Mouse (Mus musculus) lung, adult 2 months (tissue): ENCODE results near the gene C1qtnf2. TPM values are rescaled to one million over a fixed set of nuclear protein-coding genes. Genes with fewer than 3 reads are reported as not detected.

ENCODE experiments used
- DNase-seq: peaks from one replicate; pipeline ENCODE4 v3.0.0; 2022
- H3K4me1 ChIP-seq: fragments of 200-500 bp; 2 replicates; pipeline ENCODE4 v1.6.1; 2011; ENCODE audit warnings: low read length; ENCODE audit not compliant: control insufficient read depth, insufficient read depth
- H3K4me3 ChIP-seq: fragments of 200-500 bp; replicated peaks from 2 replicates; pipeline ENCODE3; 2011; ENCODE audit warnings: low read depth, mild to moderate bottlenecking, control low read depth, low read length; ENCODE audit errors: extremely low read depth
- CTCF ChIP-seq: fragments of 200-500 bp; IDR thresholded peaks from 2 replicates; pipeline ENCODE4 v1.5.1; 2011; ENCODE audit warnings: mild to moderate bottlenecking, low read length, control low read depth; ENCODE audit not compliant: insufficient read depth
- POLR2A ChIP-seq: fragments of 200-500 bp; IDR thresholded peaks from 2 replicates; pipeline ENCODE4 v1.6.1; 2011; ENCODE audit warnings: low read depth, mild to moderate bottlenecking, control low read depth, low read length, borderline replicate concordance; ENCODE audit errors: extremely low read depth
- WGBS: fragments of 180-500 bp; shearing (Covaris S2); methylation state at CpG from one replicate; pipeline ENCODE4 v1.1.7; 2018; 5-methylcytosine and 5-hydroxymethylcytosine counted together
- polyA plus RNA-seq: library from polyadenylated mRNA; depleted of rRNA; stranded (reverse); fragments of >200 nt; gene quantifications from 2 replicates; pipeline ENCODE4 v1.2.3, GENCODE M21; 2012; rRNA removed

Gene C1qtnf2
- 35.1 and 62.4 TPM in 2 replicates for polyA plus RNA-seq

DNA sequence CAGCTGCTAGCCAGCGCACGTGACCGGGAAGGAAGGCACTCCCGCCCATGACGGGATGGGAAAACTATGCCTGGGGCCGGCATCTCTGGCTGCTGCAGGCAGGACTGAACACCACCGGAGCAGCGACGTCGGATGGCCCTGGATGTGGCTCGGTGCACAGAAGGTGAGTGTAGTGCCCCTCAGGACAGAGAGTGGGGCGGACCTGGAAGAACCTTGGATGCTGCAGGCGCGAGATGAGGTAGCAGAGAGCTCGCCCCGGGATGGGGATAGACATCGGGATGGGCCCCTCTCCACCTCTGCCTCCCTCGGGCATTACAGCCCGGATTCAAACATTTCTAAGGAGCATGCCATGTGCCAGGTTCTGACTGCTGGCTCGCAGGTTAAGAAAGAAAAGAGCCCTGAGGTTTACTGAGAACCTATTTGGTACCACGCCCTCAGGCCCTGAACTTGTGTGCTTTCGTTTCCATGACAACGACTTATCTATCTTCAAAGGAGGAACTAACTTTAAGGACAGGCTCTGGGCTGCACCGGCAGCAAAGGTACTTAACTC, at the start of gene C1qtnf2:
C1qtnf2 (plus strand) TSS at position 52 of the 550 bp plus-strand sequence.
- TF ChIP-seq CTCF (no peak), POLR2A (peak; percentile 56; the same call in 1 of the 2 replicates)
- DNase-seq, result peak; percentile 21
- Histone ChIP-seq H3K4me1 (no peaks in the 10 kb centered on the region; the same call in none of the 2 replicates), H3K4me3 (peak within 1 kb of the TSS; percentile 77)
- 3% methylated on average over 24 of the region's 24 CpGs for WGBS

DNA sequence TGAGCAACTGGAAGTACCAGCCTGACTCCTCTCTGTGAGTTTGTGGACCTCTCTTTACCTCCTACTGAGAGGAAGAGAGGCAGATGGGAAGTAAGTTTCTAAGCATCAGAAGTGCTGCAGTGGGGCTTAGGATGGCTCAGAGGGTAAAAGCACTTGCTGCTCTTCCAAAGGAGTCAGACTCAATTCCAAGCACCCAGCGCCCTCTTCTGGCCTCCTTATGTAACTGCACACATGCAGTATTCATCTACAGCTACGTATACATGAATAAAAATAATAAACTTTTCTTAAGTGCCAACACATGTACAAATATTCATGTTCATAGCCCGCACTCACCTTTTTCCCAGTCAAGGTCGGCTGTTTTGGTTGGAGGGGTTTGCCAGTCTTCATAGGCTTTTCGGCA, 49.7 kb upstream of the C1qtnf2 start:
- TF ChIP-seq CTCF, result no peak
- TF ChIP-seq POLR2A, result no peak
- H3K4me1 ChIP-seq, result peaks cover 8% of the 10 kb centered on the region
- WGBS, result 76% methylated on average over 5 of the region's 5 CpGs
- H3K4me3 ChIP-seq, result no peak overlapping the region
- no peak for DNase-seq

DNA sequence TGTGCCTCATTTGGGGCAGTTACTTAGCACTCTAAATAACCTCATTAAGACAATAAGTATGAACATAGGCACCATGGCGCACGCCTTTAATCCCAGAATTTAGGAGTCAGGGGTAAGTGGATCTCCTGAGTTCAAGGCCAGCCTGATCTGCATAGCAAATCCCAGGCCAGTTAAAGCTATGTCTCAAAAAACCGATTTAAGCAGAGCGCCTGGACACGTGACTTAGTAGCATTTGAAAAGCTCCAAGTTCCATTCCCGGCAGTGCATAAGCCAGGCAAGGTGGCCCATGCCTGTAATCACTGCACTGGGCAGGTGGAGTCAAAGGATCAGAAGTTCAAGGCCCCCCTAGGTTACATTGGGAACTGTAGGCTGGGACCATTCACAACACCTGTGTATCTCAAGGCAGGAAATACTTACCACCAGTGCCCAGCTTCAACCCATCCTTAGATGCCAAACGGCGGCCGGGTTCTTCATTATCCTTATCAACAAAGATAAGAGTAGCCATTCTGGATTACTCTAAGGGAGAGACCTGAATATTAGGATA, 48.8 kb upstream of the C1qtnf2 start:
- no peak for TF ChIP-seq POLR2A
- no peak for TF ChIP-seq CTCF
- H3K4me1 ChIP-seq, result peaks cover 8% of the 10 kb centered on the region
- peak overlapping the region; percentile 75 for H3K4me3 ChIP-seq
- DNase-seq, result no peak
- 78% methylated on average over 9 of the region's 9 CpGs for WGBS

DNA sequence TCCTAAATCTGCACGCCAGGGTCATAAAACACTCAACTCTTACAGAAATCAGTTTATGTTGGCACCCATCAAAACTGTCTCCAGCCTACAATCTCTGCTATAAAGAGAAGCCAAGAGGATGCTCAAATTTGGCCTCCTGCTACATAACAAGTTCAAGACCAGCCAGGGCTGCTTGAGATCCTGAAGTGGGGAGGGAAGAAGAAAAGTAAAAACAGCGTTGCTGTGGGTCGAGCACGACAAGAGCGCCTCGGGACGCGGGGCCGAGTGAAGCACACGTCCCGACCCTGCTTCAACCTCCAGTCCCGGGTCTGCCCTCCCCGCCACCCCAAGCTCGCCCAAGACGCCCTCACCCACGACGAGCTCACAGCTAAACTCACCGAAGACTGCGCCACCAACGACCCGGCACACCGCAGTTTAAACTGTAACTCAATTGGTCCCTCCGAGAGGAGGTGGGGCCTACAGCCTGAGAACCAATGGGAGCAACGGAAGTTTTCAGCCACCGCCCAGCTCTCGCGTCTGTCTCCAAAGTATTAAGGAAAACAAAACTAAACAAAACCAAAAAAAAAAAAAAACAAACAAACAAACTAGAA, 48.2 kb upstream of the C1qtnf2 start, which contains the start of gene Pttg1:
Pttg1 (minus strand) TSS at position 428 of the 590 bp plus-strand sequence.
- TF ChIP-seq POLR2A (peak; percentile 98), CTCF (no peak)
- 2% methylated on average over 27 of the region's 27 CpGs for WGBS
- H3K4me3 ChIP-seq, result peak within 1 kb of the TSS; percentile 75
- peaks cover 8% of the 10 kb centered on the region for H3K4me1 ChIP-seq
- DNase-seq, result peak; percentile 73

DNA sequence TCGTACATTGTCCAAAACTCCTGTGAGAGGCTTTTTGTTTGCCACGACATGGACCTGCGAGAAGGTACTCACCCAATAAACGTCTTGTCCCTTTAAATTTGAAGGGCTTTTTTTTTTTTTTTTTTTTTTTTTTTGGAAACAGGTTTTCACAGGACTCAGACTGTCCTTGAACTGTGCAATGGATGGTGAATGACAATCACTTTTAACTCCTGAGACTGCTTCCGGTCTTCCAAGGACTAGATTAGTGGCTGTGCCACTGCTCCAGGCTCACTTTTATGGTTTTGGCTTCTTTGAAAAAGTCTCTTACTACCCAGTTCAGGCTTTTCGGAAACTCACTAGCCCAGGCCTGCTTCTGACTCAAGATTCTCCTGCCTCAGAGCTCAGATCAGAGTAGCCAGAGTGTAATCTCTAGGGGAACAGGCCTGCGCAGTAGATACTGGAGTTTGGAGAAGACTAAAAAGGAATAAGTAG, 47.6 kb upstream of the C1qtnf2 start:
- Histone ChIP-seq H3K4me1 (peaks cover 8% of the 10 kb centered on the region), H3K4me3 (peak overlapping the region; percentile 14)
- 18% methylated on average over 7 of the region's 7 CpGs for WGBS
- DNase-seq, result peak; percentile 42
- TF ChIP-seq CTCF, result no peak
- TF ChIP-seq POLR2A, result no peak

DNA sequence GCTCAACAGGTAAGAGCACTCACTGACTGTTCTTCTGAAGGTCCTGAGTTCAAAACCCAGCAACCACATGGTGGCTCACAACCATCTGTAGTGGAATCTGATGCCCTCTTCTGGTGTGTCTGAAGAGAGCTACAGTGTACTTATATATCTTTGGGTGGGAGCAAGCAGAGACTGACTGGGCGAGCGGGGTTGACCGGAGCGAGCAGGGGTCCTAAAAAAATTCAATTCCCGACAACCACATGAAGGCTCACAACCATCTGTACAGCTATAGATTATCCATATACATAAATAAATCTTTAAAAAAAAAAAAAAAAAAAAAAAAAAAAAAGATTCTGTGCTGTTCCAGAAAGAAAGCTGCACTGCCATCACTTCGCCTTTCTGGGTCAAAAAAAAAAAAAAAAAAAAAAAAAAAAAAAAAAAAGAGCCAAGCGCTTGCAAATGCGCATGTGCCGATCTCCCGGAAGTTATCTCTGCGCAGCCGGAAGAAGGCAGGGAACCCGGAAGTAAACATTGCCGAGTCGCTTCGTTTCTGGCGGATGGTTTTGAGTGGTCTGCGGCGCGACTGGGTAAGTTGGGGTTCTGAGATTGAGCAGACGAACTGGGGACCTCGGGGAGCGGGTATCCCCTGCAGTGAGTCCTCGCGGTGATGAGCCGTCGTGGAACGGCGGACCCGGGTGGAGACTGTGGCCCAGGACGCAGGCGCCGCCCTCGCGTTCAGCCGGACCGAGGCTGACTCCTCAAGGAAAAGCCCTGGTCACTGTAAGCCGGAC, 40.6 kb upstream of the C1qtnf2 start, which contains the start of gene Slu7:
Slu7 (plus strand) TSS at position 491 of the 770 bp plus-strand sequence.
- peak within 1 kb of the TSS; percentile 88 for H3K4me3 ChIP-seq
- TF ChIP-seq POLR2A, result peak; percentile 85; the same call in 1 of the 2 replicates
- TF ChIP-seq CTCF, result no peak
- peak; percentile 76 for DNase-seq
- WGBS, result 8% methylated on average over 38 of the region's 38 CpGs
- H3K4me1 ChIP-seq, result peaks cover 3% of the 10 kb centered on the region; the same call in 1 of the 2 replicates

DNA sequence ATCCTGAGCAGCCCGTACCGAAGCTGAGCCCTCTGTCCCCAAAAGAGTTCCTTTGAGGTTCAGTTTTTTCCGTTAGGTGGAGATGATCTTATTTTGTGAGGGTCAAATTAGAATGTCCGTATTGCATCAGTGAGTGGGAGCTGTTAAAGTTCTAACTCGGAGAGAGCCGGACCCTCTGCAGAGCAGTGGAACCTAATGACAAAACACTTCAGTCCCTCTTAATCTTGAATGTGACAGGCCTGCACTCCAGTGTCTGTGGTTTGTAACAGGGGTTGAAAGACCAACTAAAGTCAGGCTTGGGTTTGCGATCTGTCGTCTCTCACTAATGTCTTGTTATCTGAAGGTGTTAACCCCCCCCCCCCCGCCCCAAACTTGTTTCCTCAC, 40.1 kb upstream of the C1qtnf2 start:
- DNase-seq, result no peak
- peaks cover 3% of the 10 kb centered on the region; the same call in 1 of the 2 replicates for H3K4me1 ChIP-seq
- 1% methylated on average over 9 of the region's 9 CpGs for WGBS
- no peak for TF ChIP-seq POLR2A
- no peak for TF ChIP-seq CTCF
- H3K4me3 ChIP-seq, result peak overlapping the region; percentile 88

DNA sequence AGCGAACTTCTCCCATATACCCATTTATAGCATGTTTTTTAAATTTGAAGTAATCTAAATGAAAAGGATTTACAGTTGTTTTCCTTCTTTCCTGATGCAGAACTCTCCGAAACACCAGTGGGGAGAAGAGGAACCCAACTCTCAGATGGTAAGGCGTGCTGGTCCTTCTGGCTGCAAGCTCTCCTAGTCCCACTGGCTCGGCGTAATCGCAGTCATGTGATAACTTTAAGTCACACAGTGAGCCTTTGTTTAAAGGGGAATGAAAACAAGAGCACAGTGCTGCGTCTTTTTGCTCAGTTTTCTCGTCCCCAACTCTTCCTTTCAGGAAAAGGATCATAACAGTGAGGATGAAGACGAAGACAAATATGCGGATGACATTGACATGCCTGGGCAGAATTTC, 33.0 kb upstream of the C1qtnf2 start:
- TF ChIP-seq POLR2A (no peak), CTCF (no peak)

DNA sequence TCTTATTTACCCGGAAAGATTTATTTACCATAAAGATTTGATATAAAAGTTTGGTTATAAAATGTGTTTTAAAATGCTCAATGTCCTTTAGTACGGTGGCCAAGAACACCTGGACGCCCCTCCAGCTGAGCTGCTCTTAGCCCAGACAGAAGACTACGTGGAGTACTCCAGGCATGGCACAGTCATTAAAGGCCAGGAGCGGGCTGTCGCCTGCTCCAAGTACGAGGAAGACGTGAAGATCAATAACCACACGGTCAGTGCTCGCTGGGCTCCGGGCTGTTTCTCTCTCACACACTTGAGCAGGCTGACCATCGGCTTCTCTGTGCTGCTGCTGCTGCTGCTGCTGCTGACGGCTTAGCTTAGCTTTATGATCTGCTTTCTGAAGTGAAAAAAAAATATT, 30.9 kb upstream of the C1qtnf2 start:
- H3K4me1 ChIP-seq, result no peaks in the 10 kb centered on the region
- no peak for TF ChIP-seq CTCF
- no peak for TF ChIP-seq POLR2A
- DNase-seq, result no peak
- H3K4me3 ChIP-seq, result no peak overlapping the region
- 95% methylated on average over 13 of the region's 13 CpGs for WGBS

More for the DNA sequence above, 33.0 kb upstream of the C1qtnf2 start:
- DNase-seq, result no peak
- no peaks in the 10 kb centered on the region for H3K4me1 ChIP-seq
- no peak overlapping the region for H3K4me3 ChIP-seq
- 93% methylated on average over 10 of the region's 10 CpGs for WGBS
